Mouse (Mus musculus) neural tube, embryonic 15.5 days (tissue): ENCODE measurements at regions not wholly inside any gene's neighbourhood (a gene's known extent, or its start where the extent isn't known, plus 50 kb on each side); places are given as distances from the start of the nearest gene placed in this dataset.

Experiments used
- ATAC-seq: fragments of 200-750 bp; cut with Nextera tagmentation; 2 replicates; pipeline ENCODE4 v1.8.0; 2017; ENCODE audit warnings: mild to moderate bottlenecking, moderate TSS enrichment, moderate library complexity; ENCODE audit not compliant: low FRiP score
- H3K27ac ChIP-seq: fragments of 300-500 bp; sonication (generic); replicated peaks from 2 replicates; pipeline ENCODE4 v1.5.1; 2015; ENCODE audit warnings: mild to moderate bottlenecking, inconsistent platforms
- H3K27me3 ChIP-seq: fragments of 300-500 bp; sonication (generic); replicated peaks from 2 replicates; pipeline ENCODE4 v1.6.1; 2015; ENCODE audit warnings: inconsistent platforms
- H3K36me3 ChIP-seq: fragments of 300-500 bp; sonication (generic); 2 replicates; pipeline ENCODE4 v1.6.1; 2015; ENCODE audit warnings: inconsistent platforms
- H3K4me1 ChIP-seq: fragments of 300-500 bp; sonication (generic); 2 replicates; pipeline ENCODE4 v1.6.1; 2015; ENCODE audit warnings: inconsistent platforms
- H3K4me2 ChIP-seq: fragments of 300-500 bp; sonication (generic); 2 replicates; pipeline ENCODE4 v1.6.1; 2015; ENCODE audit warnings: inconsistent platforms, mild to moderate bottlenecking, moderate library complexity
- H3K4me3 ChIP-seq: fragments of 300-500 bp; sonication (generic); replicated peaks from 2 replicates; pipeline ENCODE4 v1.5.1; 2015; ENCODE audit warnings: mild to moderate bottlenecking, inconsistent platforms
- H3K9ac ChIP-seq: fragments of 300-500 bp; sonication (generic); replicated peaks from 2 replicates; pipeline ENCODE4 v1.6.1; 2015; ENCODE audit warnings: mild to moderate bottlenecking, inconsistent platforms
- H3K9me3 ChIP-seq: fragments of 300-500 bp; sonication (generic); replicated peaks from 2 replicates; pipeline ENCODE4 v1.6.1; 2016; ENCODE audit warnings: inconsistent platforms
- WGBS: fragments of 180-500 bp; shearing (Covaris S2); methylation state at CpG from one replicate; pipeline ENCODE4 v1.1.7; 2015; ENCODE audit warnings: mixed read lengths; 5-methylcytosine and 5-hydroxymethylcytosine counted together

- Histone ChIP-seq H3K9me3 (no peaks in the 10 kb centered on the region), H3K9ac (no peak overlapping the region), H3K4me3 (no peak overlapping the region), H3K4me1 (0 out of 2 replicates have a peak, but pooled peaks cover under 1% of the 10 kb centered on the region), H3K27ac (no peak overlapping the region), H3K36me3 (no peaks in the 10 kb centered on the region), H3K4me2 (no peak overlapping the region), H3K27me3 (no peaks in the 10 kb centered on the region)
- no peak for ATAC-seq
- WGBS = 83% methylated on average over 3 of the region's 3 CpGs
Observed at GRCm38 (mm10) chr17:84865566-84865965, 75.0 kb upstream of the Lrpprc start.

- ATAC-seq = no peak
- no peaks in the 10 kb centered on the region for H3K9me3 ChIP-seq
- no peak overlapping the region for H3K4me3 ChIP-seq
- WGBS = 92% methylated on average over 3 of the region's 3 CpGs
- no peaks in the 10 kb centered on the region for H3K27me3 ChIP-seq
- H3K4me1 ChIP-seq = no peaks in the 10 kb centered on the region
- H3K9ac ChIP-seq = no peak overlapping the region
- no peak overlapping the region for H3K27ac ChIP-seq
- no peak overlapping the region for H3K4me2 ChIP-seq
- H3K36me3 ChIP-seq = no peaks in the 10 kb centered on the region
Observed at GRCm38 (mm10) chr17:84869074-84869722, 78.6 kb upstream of the Lrpprc start.

- H3K9me3 ChIP-seq = no peaks in the 10 kb centered on the region
- H3K4me3 ChIP-seq = no peak overlapping the region
- no peaks in the 10 kb centered on the region for H3K27me3 ChIP-seq
- no peak overlapping the region for H3K9ac ChIP-seq
- no peaks in the 10 kb centered on the region for H3K36me3 ChIP-seq
- H3K4me2 ChIP-seq = no peak overlapping the region
- whole genome bisulfite sequencing = 81% methylated on average over 7 of the region's 7 CpGs
- H3K27ac ChIP-seq = no peak overlapping the region
- peaks cover 7% of the 10 kb centered on the region for H3K4me1 ChIP-seq
- no peak for ATAC-seq
Observed at GRCm38 (mm10) chr17:84873554-84873953, 83.0 kb upstream of the Lrpprc start.

GRCm38 (mm10) chr17:84874494-84874893 lies 82.0 kb upstream of the Ppm1b start:
- Histone ChIP-seq H3K9ac (no peak overlapping the region), H3K4me1 (peaks cover 7% of the 10 kb centered on the region), H3K27me3 (no peaks in the 10 kb centered on the region), H3K4me2 (no peak overlapping the region), H3K4me3 (no peak overlapping the region), H3K27ac (no peak overlapping the region), H3K36me3 (no peaks in the 10 kb centered on the region), H3K9me3 (no peaks in the 10 kb centered on the region)
- no peak for ATAC-seq
- 82% methylated on average over 6 of the region's 6 CpGs for WGBS

- 83% methylated on average over 6 of the region's 6 CpGs for WGBS
- Histone ChIP-seq H3K9me3 (no peaks in the 10 kb centered on the region), H3K4me2 (no peak overlapping the region), H3K27me3 (no peaks in the 10 kb centered on the region), H3K27ac (no peak overlapping the region), H3K4me1 (peaks cover 7% of the 10 kb centered on the region), H3K4me3 (no peak overlapping the region), H3K36me3 (no peaks in the 10 kb centered on the region), H3K9ac (no peak overlapping the region)
- ATAC-seq = no peak
Observed at GRCm38 (mm10) chr17:84875031-84875430, 81.5 kb upstream of the Ppm1b start.

GRCm38 (mm10) chr17:84876037-84876436 lies 80.5 kb upstream of the Ppm1b start:
- H3K36me3 ChIP-seq = no peaks in the 10 kb centered on the region
- WGBS = 83% methylated on average over 4 of the region's 4 CpGs

GRCm38 (mm10) chr17:84877176-84877863 lies 79.2 kb upstream of the Ppm1b start:
- no peak for ATAC-seq
- no peaks in the 10 kb centered on the region for H3K27me3 ChIP-seq
- H3K27ac ChIP-seq = no peak overlapping the region
- no peak overlapping the region for H3K4me3 ChIP-seq
- no peak overlapping the region for H3K4me2 ChIP-seq
- no peak overlapping the region for H3K9ac ChIP-seq
- peaks cover 7% of the 10 kb centered on the region for H3K4me1 ChIP-seq
- no peaks in the 10 kb centered on the region for H3K36me3 ChIP-seq
- no peaks in the 10 kb centered on the region for H3K9me3 ChIP-seq
- 73% methylated on average over 14 of the region's 14 CpGs for WGBS

More at GRCm38 (mm10) chr17:84876037-84876436, 80.5 kb upstream of the Ppm1b start:
- peaks cover 7% of the 10 kb centered on the region for H3K4me1 ChIP-seq
- H3K9me3 ChIP-seq = no peaks in the 10 kb centered on the region
- H3K4me3 ChIP-seq = no peak overlapping the region
- H3K9ac ChIP-seq = no peak overlapping the region
- no peak overlapping the region for H3K4me2 ChIP-seq
- no peak overlapping the region for H3K27ac ChIP-seq
- no peak for ATAC-seq
- H3K27me3 ChIP-seq = no peaks in the 10 kb centered on the region

GRCm38 (mm10) chr17:84877864-84878224 lies 78.7 kb upstream of the Ppm1b start:
- Histone ChIP-seq H3K4me2 (peak overlapping the region; percentile 43), H3K9me3 (no peaks in the 10 kb centered on the region), H3K27me3 (no peaks in the 10 kb centered on the region), H3K4me3 (no peak overlapping the region), H3K4me1 (peaks cover 7% of the 10 kb centered on the region), H3K9ac (no peak overlapping the region), H3K36me3 (no peaks in the 10 kb centered on the region), H3K27ac (no peak overlapping the region)
- no peak for ATAC-seq
- 20% methylated on average over 10 of the region's 10 CpGs for WGBS

GRCm38 (mm10) chr17:84878316-84878715 lies 78.2 kb upstream of the Ppm1b start:
- H3K9me3 ChIP-seq = no peaks in the 10 kb centered on the region
- no peak overlapping the region for H3K4me3 ChIP-seq
- H3K4me1 ChIP-seq = peaks cover 7% of the 10 kb centered on the region
- 88% methylated on average over 5 of the region's 5 CpGs for WGBS
- no peaks in the 10 kb centered on the region for H3K27me3 ChIP-seq
- peak overlapping the region; percentile 43 for H3K4me2 ChIP-seq
- H3K27ac ChIP-seq = no peak overlapping the region
- no peaks in the 10 kb centered on the region for H3K36me3 ChIP-seq
- H3K9ac ChIP-seq = no peak overlapping the region
- no peak for ATAC-seq

GRCm38 (mm10) chr17:84879146-84879545 lies 77.4 kb upstream of the Ppm1b start:
- Histone ChIP-seq H3K9me3 (no peaks in the 10 kb centered on the region), H3K4me2 (no peak overlapping the region), H3K27ac (no peak overlapping the region), H3K4me3 (no peak overlapping the region), H3K27me3 (no peaks in the 10 kb centered on the region), H3K36me3 (no peaks in the 10 kb centered on the region), H3K9ac (no peak overlapping the region), H3K4me1 (peaks cover 7% of the 10 kb centered on the region)
- no peak for ATAC-seq
- WGBS = 89% methylated on average over 10 of the region's 10 CpGs

GRCm38 (mm10) chr17:84880946-84881345 lies 75.6 kb upstream of the Ppm1b start:
- WGBS = 81% methylated on average over 2 of the region's 2 CpGs
- ATAC-seq = no peak
- H3K36me3 ChIP-seq = no peaks in the 10 kb centered on the region
- no peaks in the 10 kb centered on the region for H3K27me3 ChIP-seq
- H3K27ac ChIP-seq = no peak overlapping the region
- H3K9ac ChIP-seq = no peak overlapping the region
- H3K4me3 ChIP-seq = no peak overlapping the region
- no peaks in the 10 kb centered on the region for H3K9me3 ChIP-seq
- H3K4me2 ChIP-seq = no peak overlapping the region
- peaks cover 7% of the 10 kb centered on the region for H3K4me1 ChIP-seq

- Histone ChIP-seq H3K9ac (no peak overlapping the region), H3K4me2 (no peak overlapping the region), H3K4me1 (no peaks in the 10 kb centered on the region), H3K4me3 (no peak overlapping the region), H3K9me3 (no peaks in the 10 kb centered on the region), H3K27ac (no peak overlapping the region), H3K27me3 (no peaks in the 10 kb centered on the region), H3K36me3 (no peaks in the 10 kb centered on the region)
- no peak for ATAC-seq
- WGBS = 91% methylated on average over 5 of the region's 5 CpGs
Observed at GRCm38 (mm10) chr17:84888525-84888924, 68.0 kb upstream of the Ppm1b start.
